Mouse (Mus musculus) embryo, embryonic 11 days (tissue): Measurements from ENCODE around the gene Chst2.

Source experiments
- DNase-seq: peaks from one replicate; pipeline ENCODE4 v3.0.0-alpha.2; 2015

Chst2 gene

GRCm38 (mm10) chr9:95406571-95407561, at the start of gene Chst2:
Chst2 (minus strand) TSS chr9:95406722.
- peak; percentile 94 for DNase-seq

GRCm38 (mm10) chr9:95451931-95452330, 45.4 kb upstream of the Chst2 start:
- DNase-seq: no peak

DNA sequence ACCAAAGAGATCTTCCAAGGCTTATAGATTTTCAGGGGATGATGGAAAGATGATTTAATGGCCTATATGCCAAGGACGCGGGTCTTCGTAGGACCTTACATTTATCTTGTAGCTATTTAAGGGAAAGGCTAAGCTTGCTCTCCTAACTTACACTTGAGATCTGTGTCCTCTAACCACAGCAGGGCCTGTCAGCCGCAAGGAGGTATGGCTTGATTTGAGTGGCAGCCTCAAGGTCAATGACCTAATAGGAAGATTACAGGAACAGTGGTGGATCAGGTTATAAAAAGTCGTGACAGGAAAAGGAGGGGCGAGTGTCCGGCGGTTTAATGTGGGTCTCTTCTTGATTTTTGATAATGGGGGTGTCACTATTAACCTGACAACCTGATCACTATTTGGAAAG, 44.1 kb upstream of the Chst2 start:
- no peak for DNase-seq

DNA sequence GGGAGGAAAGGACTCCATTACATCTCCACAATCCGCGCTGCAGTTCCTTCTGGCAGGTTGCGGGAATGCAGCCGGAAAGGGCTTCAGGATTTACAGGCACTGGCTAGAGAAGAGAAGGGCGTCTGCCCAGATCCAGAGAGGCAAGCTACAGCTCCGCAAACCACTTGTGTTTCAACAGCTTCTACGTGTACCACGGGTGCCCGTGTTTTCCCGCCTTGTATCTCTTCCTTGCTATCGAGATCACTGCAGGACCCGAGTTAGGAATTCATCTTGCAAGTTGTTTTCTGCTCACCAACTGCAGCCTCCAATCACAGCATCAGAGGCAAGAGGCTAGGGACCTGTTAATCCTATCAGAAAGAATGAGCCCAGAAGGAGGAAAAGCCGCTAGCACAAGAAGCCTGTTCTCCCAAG, 35.8 kb upstream of the Chst2 start:
- peak; percentile 73 for DNase-seq

DNA sequence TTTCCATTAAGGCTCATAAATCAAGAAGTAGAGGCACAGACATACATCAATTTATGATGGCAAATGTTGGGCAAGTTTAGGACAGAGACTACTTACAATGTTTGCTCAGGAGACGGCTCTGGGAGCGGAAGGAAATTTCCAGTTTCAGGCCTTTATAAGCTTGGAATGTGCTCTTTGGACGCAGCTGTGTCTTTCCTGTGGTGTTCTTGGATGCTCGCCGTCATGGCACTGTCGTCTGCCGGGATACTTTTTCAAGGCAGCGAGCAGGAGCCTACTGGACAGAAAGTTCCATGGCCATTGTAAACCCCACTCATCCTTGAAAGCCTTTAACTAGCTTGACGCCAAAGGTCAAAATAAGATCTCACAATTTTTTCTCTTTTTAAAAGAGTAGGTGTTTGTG, 31.4 kb upstream of the Chst2 start:
- no peak for DNase-seq

DNA sequence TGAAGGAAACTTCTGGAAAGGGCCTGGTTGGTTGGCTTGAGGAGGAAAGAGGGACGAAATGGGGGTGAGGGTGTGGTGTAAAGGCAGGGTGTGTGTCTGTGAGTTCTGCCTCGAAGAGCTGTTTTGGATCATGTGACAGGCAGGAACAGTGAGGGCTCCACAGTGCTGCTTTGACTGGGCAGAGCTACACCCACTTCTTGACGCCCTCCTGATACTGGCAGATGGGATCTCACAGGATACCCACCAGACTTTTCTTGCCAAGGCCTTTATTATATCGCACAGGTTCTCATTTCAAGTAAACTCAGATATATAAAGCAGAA, 29.7 kb upstream of the Chst2 start:
- no peak for DNase-seq

GRCm38 (mm10) chr9:95435506-95436293, 29.2 kb upstream of the Chst2 start:
- no peak for DNase-seq

DNA sequence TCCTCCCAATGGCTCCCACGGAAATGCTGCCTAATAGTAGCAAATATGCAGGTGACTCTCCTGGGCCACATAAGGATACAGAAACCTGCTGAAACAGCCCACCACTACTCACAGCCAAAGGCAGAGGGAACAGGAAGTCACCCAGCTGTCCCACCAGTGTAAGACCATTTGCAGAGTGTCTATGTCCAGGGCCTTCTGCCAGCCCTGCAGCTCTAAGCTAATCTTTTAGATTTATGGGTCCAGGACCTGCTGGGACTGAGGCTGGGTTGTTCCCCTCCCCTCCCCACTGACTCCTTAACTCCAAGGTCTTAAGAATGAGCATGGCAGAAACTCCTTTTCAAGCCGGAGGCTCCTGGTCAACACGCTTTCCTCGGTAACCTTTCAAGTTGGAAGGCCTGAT, 21.8 kb upstream of the Chst2 start:
- no peak for DNase-seq

DNA sequence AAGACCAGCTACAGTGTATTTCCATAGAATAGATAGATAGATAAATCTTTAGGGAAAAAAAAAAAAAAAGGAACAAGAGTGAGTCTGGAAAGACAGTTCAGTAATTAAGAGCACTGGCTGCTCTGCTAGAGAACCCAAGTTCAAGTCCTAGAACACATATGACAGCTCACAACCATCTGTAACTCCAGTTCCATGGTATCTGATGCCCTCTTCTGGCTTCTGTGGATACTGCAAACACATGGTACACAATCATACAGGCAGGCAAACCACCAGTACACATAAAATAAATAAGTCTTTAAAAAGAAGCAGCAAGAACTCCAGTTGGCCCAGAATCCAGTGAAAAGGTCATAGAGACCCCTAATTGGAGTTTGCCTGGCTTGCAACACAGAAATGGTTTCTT, 7.4 kb upstream of the Chst2 start:
- DNase-seq: no peak

DNA sequence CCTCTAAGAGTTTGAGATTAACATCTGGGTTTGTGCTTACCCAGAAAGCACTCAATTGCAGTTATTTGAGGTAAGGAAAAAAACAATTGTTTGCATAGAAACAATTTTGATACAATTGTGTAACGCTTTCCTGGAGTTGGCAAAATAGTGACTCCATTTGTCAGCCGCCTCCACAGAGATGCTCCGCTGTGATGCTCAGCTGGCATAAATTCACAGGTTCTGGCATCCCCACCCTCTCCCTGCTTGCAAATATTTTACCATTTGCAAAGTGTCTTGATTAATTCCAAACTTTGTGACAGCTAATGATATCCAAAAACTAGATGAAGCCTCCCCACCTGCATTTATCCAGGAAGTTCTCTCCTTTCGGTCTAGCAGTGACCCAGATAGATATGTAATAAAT, 5.5 kb upstream of the Chst2 start:
- DNase-seq: no peak

DNA sequence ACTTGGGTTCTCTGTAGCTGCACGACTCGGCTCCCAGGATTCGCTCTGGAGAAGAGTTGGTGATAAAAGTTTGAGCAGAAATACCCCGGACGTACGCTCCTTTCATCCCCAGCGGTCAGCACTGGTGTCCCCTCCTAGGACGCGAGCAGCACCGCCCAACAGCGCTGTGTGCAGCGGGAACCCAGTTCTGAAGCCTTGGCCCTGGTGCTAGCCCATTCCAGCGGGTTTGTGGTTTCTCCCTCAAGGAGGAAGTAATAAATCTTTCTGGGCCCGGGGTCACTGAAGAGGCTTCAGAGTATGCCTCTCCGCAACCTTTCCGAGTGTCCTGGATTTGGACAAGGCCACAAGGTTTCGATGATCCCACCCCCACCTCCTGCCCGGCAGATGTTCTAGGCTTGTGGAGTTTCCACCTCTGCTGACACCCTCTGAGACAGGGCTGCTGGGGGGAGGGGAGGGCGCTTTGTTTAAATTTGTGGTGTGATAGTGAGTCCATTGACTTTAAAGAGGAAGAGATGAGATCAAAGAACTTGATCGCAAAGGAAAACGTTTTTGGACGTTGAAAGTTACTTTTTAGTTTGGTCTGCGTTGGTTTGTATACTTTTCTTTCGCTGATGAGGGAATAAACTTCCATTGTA, 1.2 kb upstream of the Chst2 start:
- peak; percentile 71 for DNase-seq

DNA sequence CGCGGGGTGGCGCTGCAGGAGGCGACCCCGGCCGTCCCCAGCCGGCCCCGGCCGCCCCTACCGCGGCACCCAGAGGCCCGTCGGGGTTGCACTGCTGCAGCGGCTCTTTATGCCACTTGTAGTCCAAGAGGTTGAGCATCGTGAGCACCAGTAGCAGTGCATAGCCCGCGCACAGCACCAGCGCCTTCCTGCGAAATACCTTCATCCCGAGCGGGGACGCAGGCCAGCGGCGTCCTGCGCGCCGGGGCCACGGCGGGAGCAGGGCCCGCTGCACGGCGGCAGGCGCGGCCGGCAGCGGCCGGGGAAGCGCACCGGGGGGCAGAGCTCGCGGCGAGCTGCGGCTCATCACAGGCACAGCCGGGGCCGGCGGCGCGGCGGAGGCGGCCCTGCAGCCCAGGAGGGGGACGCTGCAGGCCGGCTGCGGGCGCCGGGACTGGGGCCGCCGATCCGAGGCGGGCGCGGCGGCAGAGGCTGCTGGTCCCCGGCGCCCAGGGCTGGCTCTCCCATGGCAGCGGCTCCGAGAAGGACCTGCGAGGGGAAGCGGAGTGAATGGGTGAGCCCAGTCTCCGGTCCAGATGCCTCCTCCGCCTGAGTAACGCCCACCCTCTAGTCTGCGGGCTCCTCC, 464 bp downstream of the Chst2 start:
- peak; percentile 59 for DNase-seq

- peak; percentile 82 for DNase-seq
Observed at GRCm38 (mm10) chr9:95405511-95405945, 994 bp downstream of the Chst2 start.

DNA sequence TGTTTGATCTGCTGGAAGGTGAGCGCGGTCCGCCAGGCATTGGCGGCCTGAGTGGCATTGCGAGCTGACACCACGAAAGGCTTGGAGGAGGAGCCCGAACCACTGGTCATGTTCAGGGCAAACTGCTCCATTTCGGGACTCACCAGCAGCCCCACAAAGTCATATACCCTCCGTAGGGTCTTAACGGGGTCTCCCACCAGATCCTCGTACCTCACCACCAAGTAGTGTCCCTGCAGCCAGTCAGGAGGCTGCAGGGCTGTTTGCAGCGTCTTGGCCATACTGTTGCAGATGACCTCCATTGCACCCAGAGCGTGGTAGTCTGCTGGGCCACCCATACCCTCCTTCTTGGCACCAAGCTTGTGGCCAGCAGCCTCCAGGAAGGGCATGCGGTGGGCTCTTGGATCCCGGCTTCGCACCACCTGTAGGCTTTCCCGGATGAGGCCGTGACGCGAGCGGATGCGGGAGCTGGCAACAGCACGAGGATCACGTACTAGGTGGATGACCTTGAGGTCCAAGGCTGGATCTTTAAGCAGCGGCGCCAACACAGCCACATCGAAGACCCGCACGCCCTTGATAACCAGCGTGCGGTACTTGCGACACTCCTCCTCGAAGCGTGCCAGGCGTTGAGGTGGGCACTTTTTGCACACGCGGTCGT, 1.6 kb downstream of the Chst2 start:
- no peak for DNase-seq

DNA sequence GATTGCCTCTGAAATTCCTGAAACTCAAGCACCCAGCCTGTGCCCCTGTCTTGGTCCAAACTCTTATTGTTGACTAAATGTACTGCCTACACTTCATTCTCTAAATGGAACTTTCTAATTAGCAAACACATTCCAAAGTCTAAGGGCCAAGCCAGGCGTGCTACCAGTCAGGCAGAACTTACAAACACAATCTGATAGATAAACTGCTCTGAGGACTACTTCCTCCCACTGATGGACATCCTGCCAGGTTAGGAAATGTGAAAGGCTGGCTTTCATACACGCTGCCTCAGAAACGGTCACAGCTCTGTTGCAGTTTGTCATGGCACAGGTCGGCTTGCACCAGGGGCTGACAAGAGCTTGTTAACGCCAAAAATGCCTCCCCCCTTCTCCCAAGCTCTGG, 4.8 kb downstream of the Chst2 start:
- no peak for DNase-seq

DNA sequence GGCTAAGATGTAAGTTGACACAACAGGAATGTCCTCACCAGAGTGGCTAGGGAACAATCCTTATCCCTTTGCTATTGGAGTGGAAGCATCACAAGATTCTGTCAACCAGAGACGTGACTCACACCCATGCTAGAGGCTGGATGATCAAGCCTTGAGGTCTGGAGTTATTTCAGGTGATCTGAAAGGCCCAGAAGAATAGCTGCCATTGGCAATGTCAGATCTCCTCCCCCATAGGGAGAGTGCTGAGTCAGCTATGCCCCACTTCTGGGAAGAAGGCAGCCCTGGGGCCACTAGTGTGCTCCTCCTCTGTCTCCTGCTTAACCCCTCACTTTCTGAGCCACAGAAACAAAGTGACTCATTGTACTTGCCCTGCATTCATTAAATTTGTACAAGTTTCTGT, 14.5 kb downstream of the Chst2 start:
- peak; percentile 28 for DNase-seq

- no peak for DNase-seq
Observed at GRCm38 (mm10) chr9:95389956-95390355, 16.6 kb downstream of the Chst2 start.

DNA sequence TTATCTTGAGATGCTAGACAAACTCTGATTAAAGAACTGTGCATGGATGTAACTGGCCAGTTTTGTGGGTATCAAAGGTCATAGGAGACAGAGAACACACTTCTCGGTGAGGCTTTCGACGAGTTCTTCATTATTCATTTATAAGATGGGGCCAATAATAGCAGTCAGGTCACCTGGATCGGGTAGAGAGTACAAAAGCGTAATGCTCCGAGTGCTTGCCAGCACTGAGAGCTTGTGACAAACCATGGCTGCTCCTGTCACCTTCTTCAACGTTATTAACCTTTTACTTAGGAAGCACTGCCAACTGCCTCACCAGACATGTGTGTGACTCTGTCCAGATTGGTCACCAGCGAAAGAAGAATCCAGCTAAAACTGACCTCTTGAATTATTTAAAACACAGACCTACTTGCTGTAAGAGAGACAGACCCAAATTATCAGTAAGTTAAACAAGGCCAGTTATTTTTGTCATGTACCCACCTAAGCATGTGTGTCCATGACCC, 18.6 kb downstream of the Chst2 start:
- DNase-seq: no peak

- no peak for DNase-seq
Observed at GRCm38 (mm10) chr9:95375966-95376365, 30.6 kb downstream of the Chst2 start.

DNA sequence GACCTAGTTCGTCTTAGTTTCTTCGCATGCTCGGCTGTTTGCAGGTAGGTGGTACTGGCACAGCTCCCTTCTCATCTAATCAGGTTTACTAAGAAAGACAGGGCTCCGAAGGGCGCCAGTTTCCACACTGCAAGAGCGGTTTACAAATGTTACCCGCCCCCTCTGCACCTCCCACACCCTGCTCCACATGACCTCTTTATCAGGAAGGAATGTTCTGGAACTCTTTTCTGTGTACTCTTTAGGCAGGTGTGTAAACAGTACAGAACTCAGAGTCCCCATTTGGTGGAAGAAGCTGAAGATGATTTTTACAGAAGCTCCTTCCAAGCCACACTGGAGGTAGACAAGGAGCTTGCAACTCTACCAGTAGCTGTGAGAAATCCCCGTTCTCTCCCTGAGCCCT, 31.2 kb downstream of the Chst2 start:
- no peak for DNase-seq

- no peak for DNase-seq
Observed at GRCm38 (mm10) chr9:95373741-95374140, 32.8 kb downstream of the Chst2 start.

GRCm38 (mm10) chr9:95365882-95366281, 40.6 kb downstream of the Chst2 start:
- DNase-seq: no peak
